Mouse (Mus musculus): Measurements from ENCODE around the gene Zim1. TPM values are rescaled to one million over a fixed set of nuclear protein-coding genes. Genes with fewer than 3 reads are reported as not detected.

Gene Zim1
- polyA plus RNA-seq, 1 experiment from 2014 or later = 7.7 TPM

- H3K27ac ChIP-seq (ENCODE audit: low read length) = no peak overlapping the region
- H3K27me3 ChIP-seq (ENCODE audit: control insufficient read depth, insufficient read depth, low read length) = no peaks in the 10 kb centered on the region
- H3K4me3 ChIP-seq (ENCODE audit: low read depth, low read length) = no peak overlapping the region
- no peak overlapping the region for H3K4me2 ChIP-seq (replicated peaks; ENCODE audit: low read depth, low read length)
- peaks cover 4% of the 10 kb centered on the region for H3K9me3 ChIP-seq (ENCODE audit: control insufficient read depth, low read depth, low read length)
- H3K9ac ChIP-seq (replicated peaks; ENCODE audit: low read depth, low read length) = no peak overlapping the region
- H3K36me3 ChIP-seq (ENCODE audit: control insufficient read depth, insufficient read depth, low read length) = no peaks in the 10 kb centered on the region
- H3K4me1 ChIP-seq (ENCODE audit: control insufficient read depth, insufficient read depth, low read length) = no peaks in the 10 kb centered on the region
- ATAC-seq (ENCODE audit: insufficient number of reproducible peaks, insufficient read depth, low FRiP score, low read depth) = no peak
- 63% methylated on average over 3 of the region's 3 CpGs for WGBS
These were observed 60.4 kb downstream of the Zim1 start for GRCm38 (mm10) chr7:6635831-6636230.

Other genes with a start within 250 kb of the Zim1 start
- not detected in 2 replicates for gene Olfr1336, start 240.3 kb downstream of the Zim1 start, polyA plus RNA-seq (2014; fragmentation: Nextera tagmentation; extraction: Ambion mirVana)
- gene Olfr1346, start 229.3 kb downstream of the Zim1 start, polyA plus RNA-seq (2014; fragmentation: Nextera tagmentation; extraction: Ambion mirVana) = not detected in 2 replicates
- not detected in 2 replicates for gene Olfr5, start 209.5 kb downstream of the Zim1 start, polyA plus RNA-seq (2014; fragmentation: Nextera tagmentation; extraction: Ambion mirVana)
- not detected in 2 replicates for gene Olfr1347, start 196.7 kb downstream of the Zim1 start, polyA plus RNA-seq (2014; fragmentation: Nextera tagmentation; extraction: Ambion mirVana)
- gene Olfr1348, start 187.7 kb downstream of the Zim1 start, polyA plus RNA-seq (2014; fragmentation: Nextera tagmentation; extraction: Ambion mirVana) = not detected in 2 replicates
- not detected in 2 replicates for gene Olfr1349, start 173.5 kb downstream of the Zim1 start, polyA plus RNA-seq (2014; fragmentation: Nextera tagmentation; extraction: Ambion mirVana)
- not detected in 2 replicates for gene Olfr1350, start 131.6 kb downstream of the Zim1 start, polyA plus RNA-seq (2014; fragmentation: Nextera tagmentation; extraction: Ambion mirVana)
- 210 and 239 TPM in 2 replicates for gene Peg3, start 34.0 kb upstream of the Zim1 start, polyA plus RNA-seq (2014; fragmentation: Nextera tagmentation; extraction: Ambion mirVana)
- gene Usp29, start 34.1 kb upstream of the Zim1 start, polyA plus RNA-seq (2014; fragmentation: Nextera tagmentation; extraction: Ambion mirVana) = 9.1 TPM in 2 replicates

Measured in stomach, embryonic 14.5 days (tissue).